Mouse (Mus musculus): ENCODE results near the gene Gm12695. TPM values are rescaled to one million over a fixed set of nuclear protein-coding genes. Genes with fewer than 3 reads are reported as not detected.

Gene Gm12695
- polyA plus RNA-seq (2014; fragmentation: Illumina TruSeq; extraction: RNeasy Lipid Tissue Mini Kit (QIAGEN cat#74804); ENCODE audit: low read depth, low replicate concordance), result 17.2 TPM

GRCm38 (mm10) chr4:96785086-96785485, at the start of gene Gm12695:
TSS of gene Gm12695 (minus strand) at chr4:96785186.

Other genes with a start within 250 kb of the Gm12695 start
- gene Cyp2j6, start 231.5 kb downstream of the Gm12695 start, polyA plus RNA-seq (2014; fragmentation: Illumina TruSeq; extraction: RNeasy Lipid Tissue Mini Kit (QIAGEN cat#74804); ENCODE audit: low read depth, low replicate concordance), result 1.7 TPM
- 0.46 TPM for gene Cyp2j9, start 193.6 kb downstream of the Gm12695 start, polyA plus RNA-seq (2014; fragmentation: Illumina TruSeq; extraction: RNeasy Lipid Tissue Mini Kit (QIAGEN cat#74804); ENCODE audit: low read depth, low replicate concordance)
- 0.17 TPM for gene Cyp2j5, start 121.0 kb downstream of the Gm12695 start, polyA plus RNA-seq (2014; fragmentation: Illumina TruSeq; extraction: RNeasy Lipid Tissue Mini Kit (QIAGEN cat#74804); ENCODE audit: low read depth, low replicate concordance)